Mouse (Mus musculus) CH12.LX (cell line): Measurements from ENCODE around the gene Morn2. TPM values are rescaled to one million over a fixed set of nuclear protein-coding genes. Genes with fewer than 3 reads are reported as not detected.
A peak's percentile ranks its signal among the peaks of the same experiment; 100 is the strongest.

Experiments
- DNase-seq: peaks from one replicate; pipeline ENCODE4 v3.0.0-alpha.2; 2013; ENCODE audit errors: extremely low read depth
- H3K27ac ChIP-seq: 2 replicates; pipeline ENCODE4 v1.5.1; 2012; ENCODE audit warnings: low read depth, mild to moderate bottlenecking, control low read depth, moderate library complexity; ENCODE audit not compliant: insufficient read depth
- H3K27me3 ChIP-seq: replicated peaks from 2 replicates; pipeline ENCODE3; 2012; ENCODE audit warnings: inconsistent platforms
- H3K36me3 ChIP-seq, 2 experiments: replicated peaks in 1 of 2; 2 replicates each; pipeline versions ENCODE3 to v1.6.1; 2012; ENCODE audit warnings: inconsistent platforms in 1 of 2, low read length in 1 of 2, mild to moderate bottlenecking in 1 of 2, mixed read lengths in 1 of 2, moderate library complexity in 1 of 2; ENCODE audit not compliant: control insufficient read depth in 1 of 2, insufficient read depth in 1 of 2
- H3K4me1 ChIP-seq, 2 experiments: 2 replicates each; pipeline ENCODE4 v1.6.1; 2012; ENCODE audit warnings: inconsistent platforms in 1 of 2, moderate library complexity in 1 of 2; ENCODE audit not compliant: insufficient read depth in 2 of 2, control insufficient read depth in 1 of 2
- H3K4me2 ChIP-seq: 2 replicates; pipeline ENCODE4 v1.6.1; 2012; ENCODE audit warnings: low read depth, mild to moderate bottlenecking, control low read depth; ENCODE audit not compliant: poor library complexity, insufficient read depth, severe bottlenecking
- H3K4me3 ChIP-seq, 3 experiments: fragments of 150-350 bp in 1 of 3; sonication (generic) in 1 of 3; replicated peaks in 1 of 3; 2 replicates each; pipeline versions ENCODE3 to v1.5.1; 2011 to 2012; ENCODE audit warnings: low read depth in 2 of 3, low read length in 2 of 3, mild to moderate bottlenecking in 2 of 3, moderate library complexity in 2 of 3, control low read depth in 1 of 3, improper control_type of control experiment in 1 of 3, inconsistent platforms in 1 of 3, mixed read lengths in 1 of 3; ENCODE audit not compliant: poor library complexity in 1 of 3
- H3K79me2 ChIP-seq: replicated peaks from 2 replicates; pipeline ENCODE4 v1.6.1; 2012; ENCODE audit warnings: mild to moderate bottlenecking, moderate library complexity; ENCODE audit not compliant: control insufficient read depth, poor library complexity, insufficient read depth, severe bottlenecking; ENCODE audit errors: extremely low read depth
- H3K9ac ChIP-seq: 2 replicates; pipeline ENCODE4 v1.6.1; 2012; ENCODE audit warnings: low read depth, mild to moderate bottlenecking, control low read depth, moderate library complexity; ENCODE audit not compliant: insufficient read depth
- H3K9me3 ChIP-seq: replicated peaks from 2 replicates; pipeline ENCODE3; 2012; ENCODE audit warnings: low read length, inconsistent platforms, mixed read lengths
- CHD1 ChIP-seq: IDR thresholded peaks from 2 replicates; pipeline ENCODE4 v1.6.1; 2012; ENCODE audit warnings: low read depth, low read length, improper control_type of control experiment, inconsistent platforms
- CTCF ChIP-seq, 2 experiments: IDR thresholded peaks in 1 of 2; conservative IDR thresholded peaks in 1 of 2; 2 replicates each; pipeline ENCODE4 v1.5.1; 2011 to 2012; ENCODE audit warnings: low read depth in 2 of 2, low read length in 2 of 2, improper control_type of control experiment in 1 of 2, inconsistent platforms in 1 of 2, mild to moderate bottlenecking in 1 of 2, moderate library complexity in 1 of 2
- ELF1 ChIP-seq: IDR thresholded peaks from 2 replicates; pipeline ENCODE4 v1.6.1; 2014; ENCODE audit warnings: low read depth, mild to moderate bottlenecking, inconsistent platforms, low read length, improper control_type of control experiment
- ETS1 ChIP-seq: conservative IDR thresholded peaks from 2 replicates; pipeline ENCODE4 v1.6.1; 2012; ENCODE audit warnings: low read depth, mild to moderate bottlenecking, inconsistent platforms, low read length, improper control_type of control experiment, moderate library complexity
- GABPA ChIP-seq: IDR thresholded peaks from 2 replicates; pipeline ENCODE4 v1.6.1; 2012; ENCODE audit warnings: low read depth, low read length, improper control_type of control experiment, inconsistent platforms; ENCODE audit not compliant: insufficient replicate concordance
- HCFC1 ChIP-seq: IDR thresholded peaks from 2 replicates; pipeline ENCODE4 v1.6.1; 2012; ENCODE audit warnings: low read depth, mild to moderate bottlenecking, inconsistent platforms, low read length, improper control_type of control experiment
- JUN ChIP-seq: IDR thresholded peaks from 2 replicates; pipeline ENCODE4 v1.6.1; 2011; ENCODE audit warnings: low read depth, mild to moderate bottlenecking, low read length, improper control_type of control experiment, moderate library complexity; ENCODE audit not compliant: insufficient read depth
- JUND ChIP-seq: conservative IDR thresholded peaks from 2 replicates; pipeline ENCODE4 v1.6.1; 2011; ENCODE audit warnings: low read depth, low read length, improper control_type of control experiment
- KAT2A ChIP-seq: IDR thresholded peaks from 2 replicates; pipeline ENCODE4 v1.6.1; 2012; ENCODE audit warnings: low read length, improper control_type of control experiment, inconsistent platforms; ENCODE audit not compliant: insufficient replicate concordance
- MAZ ChIP-seq: IDR thresholded peaks from 2 replicates; pipeline ENCODE4 v1.6.1; 2012; ENCODE audit warnings: low read depth, mild to moderate bottlenecking, inconsistent platforms, low read length, improper control_type of control experiment, moderate library complexity
- MEF2A ChIP-seq: IDR thresholded peaks from 2 replicates; pipeline ENCODE4 v1.6.1; 2014; ENCODE audit warnings: low read depth, mild to moderate bottlenecking, inconsistent platforms, low read length, improper control_type of control experiment, borderline replicate concordance
- MXI1 ChIP-seq: IDR thresholded peaks from 2 replicates; pipeline ENCODE4 v1.6.1; 2011; ENCODE audit warnings: mild to moderate bottlenecking, low read depth, low read length, improper control_type of control experiment
- MYC ChIP-seq: IDR thresholded peaks from 2 replicates; pipeline ENCODE4 v1.6.1; 2011; ENCODE audit warnings: low read depth, mild to moderate bottlenecking, improper control_type of control experiment, low read length
- NELFE ChIP-seq: IDR thresholded peaks from 2 replicates; pipeline ENCODE4 v1.6.1; 2011; ENCODE audit warnings: low read depth, low read length, improper control_type of control experiment
- POLR2AphosphoS2 ChIP-seq: IDR thresholded peaks from 2 replicates; pipeline ENCODE4 v1.6.1; 2011; ENCODE audit warnings: low read depth, low read length, improper control_type of control experiment
- RAD21 ChIP-seq: IDR thresholded peaks from 2 replicates; pipeline ENCODE4 v1.6.1; 2011; ENCODE audit warnings: low read depth, mild to moderate bottlenecking, low read length, improper control_type of control experiment, moderate library complexity
- RCOR1 ChIP-seq: conservative IDR thresholded peaks from 2 replicates; pipeline ENCODE4 v1.6.1; 2012; ENCODE audit warnings: low read depth, mild to moderate bottlenecking, inconsistent platforms, low read length, improper control_type of control experiment
- SIN3A ChIP-seq: IDR thresholded peaks from 2 replicates; pipeline ENCODE4 v1.6.1; 2012; ENCODE audit warnings: low read length, improper control_type of control experiment, inconsistent platforms
- SMC3 ChIP-seq: IDR thresholded peaks from 2 replicates; pipeline ENCODE4 v1.6.1; 2011; ENCODE audit warnings: low read depth, low read length, improper control_type of control experiment
- TBP ChIP-seq: conservative IDR thresholded peaks from 2 replicates; pipeline ENCODE4 v1.6.1; 2011; ENCODE audit warnings: low read depth, low read length, improper control_type of control experiment
- UBTF ChIP-seq: IDR thresholded peaks from 2 replicates; pipeline ENCODE4 v1.6.1; 2012; ENCODE audit warnings: low read depth, mild to moderate bottlenecking, inconsistent platforms, low read length, improper control_type of control experiment, moderate library complexity
- USF2 ChIP-seq: conservative IDR thresholded peaks from 2 replicates; pipeline ENCODE4 v1.6.1; 2011; ENCODE audit warnings: low read depth, low read length, improper control_type of control experiment
- ZKSCAN1 ChIP-seq: IDR thresholded peaks from 2 replicates; pipeline ENCODE4 v1.6.1; 2012; ENCODE audit warnings: low read depth, inconsistent platforms, low read length, improper control_type of control experiment, borderline replicate concordance
- ZMIZ1 ChIP-seq: IDR thresholded peaks from 2 replicates; pipeline ENCODE4 v1.6.1; 2012; ENCODE audit warnings: low read depth, mild to moderate bottlenecking, inconsistent platforms, low read length, improper control_type of control experiment
- dilution Hi-C: fragments of 300-500 bp; cut with MboI; formaldehyde crosslinking; loops from 2 replicates; pipeline ENCODE4 v1.14.3; 2020; ENCODE audit warnings: low sequenced_read_pairs; ENCODE audit not compliant: extremely low pct_unique_long_range_greater_than_20kb, extremely low pct_ligation_motif_present
- in situ Hi-C: fragments of 300-500 bp; cut with MboI; formaldehyde crosslinking; loops from 3 replicates; pipeline ENCODE4 v1.14.3; 2019; ENCODE audit warnings: low sequenced_read_pairs, low pct_ligation_motif_present, low pct_unique_long_range_greater_than_20kb, mixed read lengths
- polyA plus RNA-seq: library from polyadenylated mRNA; unstranded; fragments of >175 nt; gene quantifications from 2 replicates; pipeline ENCODE4 v1.2.1, GENCODE M21; 2012; ENCODE audit warnings: low read depth; ENCODE audit not compliant: insufficient read length
- total RNA-seq, 2 experiments: library from RNA; depleted of rRNA; stranded (reverse); fragments of 300-350 nt in 1 of 2; fragments of >200 nt in 1 of 2; gene quantifications; 2 replicates each; pipeline ENCODE4 v1.2.3; 2012 to 2014

Morn2 gene
- total and polyA plus RNA-seq, 3 experiments: 14.5 to 18.4 (median 17.2) TPM

DNA sequence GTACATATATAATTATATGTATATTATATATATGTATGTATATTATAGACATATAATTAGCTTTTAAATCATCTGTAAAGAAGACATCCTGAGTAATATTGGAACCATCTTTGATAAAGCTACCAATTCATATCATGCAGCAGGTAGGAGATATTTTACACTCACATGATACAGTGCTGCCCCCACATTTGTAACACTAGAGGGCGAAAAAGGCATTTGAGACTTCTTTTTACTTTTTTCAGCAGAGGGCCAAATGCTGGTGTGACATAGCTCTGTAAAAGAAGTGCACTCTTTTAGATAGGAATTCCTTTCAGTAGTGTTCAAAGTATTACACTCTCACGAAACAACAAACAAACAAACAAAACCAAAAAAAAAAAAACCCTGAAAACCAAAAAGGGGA lies 1.1 kb downstream of the Morn2 start (continued):
- TF ChIP-seq RCOR1 (0 out of 2 replicates have a peak, but pooled peaks have one; percentile 47), UBTF (no peak), ETS1 (no peak), ZMIZ1 (no peak), POLR2AphosphoS2 (no peak), CTCF (conservative IDR thresholded peaks at IDR 0.05 in 1 of 2, IDR thresholded peaks at IDR 0.05 in 1 of 2; ENCODE audit: low read depth in 2 of 2, low read length in 2 of 2) (peak in 1 of 2 experiments; percentile 92; a peak in 3 of 4 replicates), JUN (no peak), MAZ (no peak), HCFC1 (no peak)
- TF ChIP-seq, all 38 proteins: peak for 11

DNA sequence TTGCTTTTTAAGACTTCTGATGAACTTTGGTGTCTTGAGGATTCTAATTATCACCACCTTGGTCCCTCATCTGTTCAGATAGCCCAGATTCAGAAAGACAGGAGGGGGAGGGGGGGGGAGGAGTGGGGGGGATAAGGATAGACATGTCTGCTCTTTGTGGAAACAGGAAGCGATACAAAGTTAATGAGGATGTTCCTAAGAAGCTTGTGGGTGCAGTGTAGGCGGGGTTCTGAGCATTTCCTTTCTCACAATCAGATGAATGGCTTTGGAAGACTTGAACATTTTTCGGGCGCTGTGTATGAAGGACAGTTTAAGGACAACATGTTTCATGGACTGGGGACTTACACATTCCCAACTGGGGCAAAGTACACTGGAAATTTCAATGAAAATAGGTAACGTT lies 5.3 kb downstream of the Morn2 start:
- H3K4me1 ChIP-seq: peaks cover 5 to 10% of the 10 kb centered on the region in 2 experiments
- H3K27me3 ChIP-seq: no peaks in the 10 kb centered on the region
- no peak overlapping the region for H3K9ac ChIP-seq
- no peak for DNase-seq
- no peaks in the 10 kb centered on the region for H3K9me3 ChIP-seq
- in situ Hi-C loops: loop anchor here (25.0 kb wide), 1 partner anchor 267 kb away; no protein-coding TSS in a partner anchor
- no peak overlapping the region for H3K27ac ChIP-seq
- H3K36me3 ChIP-seq: peaks cover 3% of the 10 kb centered on the region in 2 experiments
- H3K4me2 ChIP-seq: no peak overlapping the region
- dilution Hi-C loops: no loop called here
- TF ChIP-seq MYC: no peak
- TF ChIP-seq MEF2A: no peak
- TF ChIP-seq GABPA: no peak
- TF ChIP-seq RCOR1: no peak
- no peak for TF ChIP-seq ELF1
- TF ChIP-seq ZKSCAN1: no peak
- TF ChIP-seq SMC3: no peak
- TF ChIP-seq TBP: no peak
- no peak for TF ChIP-seq RAD21
- TF ChIP-seq MXI1: no peak
- TF ChIP-seq USF2: no peak
- no peak for TF ChIP-seq NELFE
- TF ChIP-seq JUND: no peak
- no peak for TF ChIP-seq KAT2A
- no peak for TF ChIP-seq ZMIZ1
- TF ChIP-seq HCFC1: no peak
- no peak for TF ChIP-seq CHD1
- TF ChIP-seq CTCF (conservative IDR thresholded peaks at IDR 0.05 in 1 of 2, IDR thresholded peaks at IDR 0.05 in 1 of 2; ENCODE audit: low read depth in 2 of 2, low read length in 2 of 2): no peak
- TF ChIP-seq SIN3A: no peak
- H3K4me3 ChIP-seq: no peak overlapping the region
- H3K79me2 ChIP-seq: no peaks in the 10 kb centered on the region
